Mouse (Mus musculus) bone marrow macrophage, adult 2 months (primary cell): ENCODE results near the gene Herc4. TPM values are rescaled to one million over a fixed set of nuclear protein-coding genes. Genes with fewer than 3 reads are reported as not detected.

Experiments used
- H3K27ac ChIP-seq: 2 replicates; pipeline ENCODE4 v1.5.1; 2012; ENCODE audit warnings: low read depth, low read length; ENCODE audit not compliant: insufficient read depth
- H3K4me1 ChIP-seq: 2 replicates; pipeline ENCODE4 v1.6.1; 2012; ENCODE audit warnings: low read length; ENCODE audit not compliant: control insufficient read depth, insufficient read depth
- H3K4me3 ChIP-seq: 2 replicates; pipeline ENCODE4 v1.5.1; 2012; ENCODE audit warnings: mild to moderate bottlenecking, low read length, moderate library complexity; ENCODE audit not compliant: insufficient read depth
- CTCF ChIP-seq: IDR thresholded peaks from 2 replicates; pipeline ENCODE4 v1.5.1; 2012; ENCODE audit warnings: low read depth, mild to moderate bottlenecking, low read length, moderate library complexity
- POLR2A ChIP-seq: IDR thresholded peaks from 2 replicates; pipeline ENCODE4 v1.6.1; 2012; ENCODE audit warnings: mild to moderate bottlenecking, low read depth, low read length, borderline replicate concordance
- polyA plus RNA-seq: library from polyadenylated mRNA; stranded (reverse); fragments of >200 nt; gene quantifications from 2 replicates; pipeline ENCODE4 v1.2.4, GENCODE M21; 2012; ENCODE audit not compliant: missing spikeins, insufficient read depth, insufficient read length

Gene Herc4
- polyA plus RNA-seq, 1 experiment = 111 TPM

GRCm38 (mm10) chr10:63234133-63234532 lies 9.5 kb upstream of the Herc4 start:
- no peak overlapping the region for H3K27ac ChIP-seq
- TF ChIP-seq CTCF (no peak), POLR2A (no peak)

GRCm38 (mm10) chr10:63235889-63236288 lies 7.7 kb upstream of the Herc4 start:
- Histone ChIP-seq H3K27ac (no peak overlapping the region), H3K4me1 (peaks cover 15% of the 10 kb centered on the region), H3K4me3 (no peak overlapping the region)
- TF ChIP-seq CTCF (no peak), POLR2A (no peak)

More at GRCm38 (mm10) chr10:63234133-63234532, 9.5 kb upstream of the Herc4 start:
- Histone ChIP-seq H3K4me3 (no peak overlapping the region), H3K4me1 (peaks cover 3% of the 10 kb centered on the region; the same call in 1 of the 2 replicates)

GRCm38 (mm10) chr10:63236663-63237062 lies 6.9 kb upstream of the Herc4 start:
- TF ChIP-seq CTCF (no peak), POLR2A (no peak)
- peaks cover 19% of the 10 kb centered on the region for H3K4me1 ChIP-seq
- no peak overlapping the region for H3K27ac ChIP-seq
- no peak overlapping the region for H3K4me3 ChIP-seq

GRCm38 (mm10) chr10:63237206-63237605 lies 6.4 kb upstream of the Herc4 start:
- no peak for TF ChIP-seq CTCF
- no peak for TF ChIP-seq POLR2A
- Histone ChIP-seq H3K4me1 (peaks cover 24% of the 10 kb centered on the region), H3K4me3 (no peak overlapping the region), H3K27ac (no peak overlapping the region)

GRCm38 (mm10) chr10:63238090-63238489 lies 5.5 kb upstream of the Herc4 start:
- TF ChIP-seq CTCF (no peak), POLR2A (no peak)
- no peak overlapping the region for H3K4me3 ChIP-seq
- H3K27ac ChIP-seq = no peak overlapping the region
- peaks cover 27% of the 10 kb centered on the region for H3K4me1 ChIP-seq

DNA sequence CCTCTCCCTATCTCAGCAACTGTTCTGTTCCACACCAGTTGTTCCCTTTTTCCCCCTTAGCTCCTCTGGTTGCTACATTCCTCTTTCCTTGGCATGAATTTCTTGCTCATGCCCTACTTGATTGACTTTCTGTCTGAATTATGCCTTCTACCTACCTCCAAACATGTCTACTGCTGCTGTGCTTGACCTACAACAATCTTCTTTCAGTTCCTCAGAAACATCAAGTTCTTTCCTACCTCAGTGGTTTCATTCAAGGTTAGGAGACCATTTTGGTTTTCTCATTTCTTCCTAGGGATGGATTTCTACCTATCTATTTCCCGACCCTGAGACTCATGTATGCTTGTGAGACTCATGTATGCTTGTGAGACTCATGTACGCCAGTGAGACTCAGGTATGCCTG lies 3.8 kb upstream of the Herc4 start:
- Histone ChIP-seq H3K4me1 (peaks cover 27% of the 10 kb centered on the region), H3K27ac (no peak overlapping the region), H3K4me3 (no peak overlapping the region)
- TF ChIP-seq POLR2A (no peak), CTCF (no peak)

- no peak overlapping the region for H3K4me3 ChIP-seq
- no peak overlapping the region for H3K27ac ChIP-seq
- peaks cover 30% of the 10 kb centered on the region for H3K4me1 ChIP-seq
- TF ChIP-seq CTCF = no peak
- no peak for TF ChIP-seq POLR2A
These were observed 2.7 kb upstream of the Herc4 start for GRCm38 (mm10) chr10:63240868-63241271.

- H3K4me3 ChIP-seq = peak overlapping the region; percentile 61
- peaks cover 33% of the 10 kb centered on the region for H3K4me1 ChIP-seq
- TF ChIP-seq POLR2A (no peak), CTCF (no peak)
These were observed 693 bp upstream of the Herc4 start for GRCm38 (mm10) chr10:63242798-63243435.

GRCm38 (mm10) chr10:63244055-63244671 lies 553 bp downstream of the Herc4 start:
- H3K4me1 ChIP-seq = peaks cover 38% of the 10 kb centered on the region
- TF ChIP-seq POLR2A = no peak
- TF ChIP-seq CTCF = no peak
- peak overlapping the region; percentile 97 for H3K27ac ChIP-seq
- H3K4me3 ChIP-seq = peak overlapping the region; percentile 98

More at GRCm38 (mm10) chr10:63242798-63243435, 693 bp upstream of the Herc4 start:
- H3K27ac ChIP-seq = peak overlapping the region; percentile 68

DNA sequence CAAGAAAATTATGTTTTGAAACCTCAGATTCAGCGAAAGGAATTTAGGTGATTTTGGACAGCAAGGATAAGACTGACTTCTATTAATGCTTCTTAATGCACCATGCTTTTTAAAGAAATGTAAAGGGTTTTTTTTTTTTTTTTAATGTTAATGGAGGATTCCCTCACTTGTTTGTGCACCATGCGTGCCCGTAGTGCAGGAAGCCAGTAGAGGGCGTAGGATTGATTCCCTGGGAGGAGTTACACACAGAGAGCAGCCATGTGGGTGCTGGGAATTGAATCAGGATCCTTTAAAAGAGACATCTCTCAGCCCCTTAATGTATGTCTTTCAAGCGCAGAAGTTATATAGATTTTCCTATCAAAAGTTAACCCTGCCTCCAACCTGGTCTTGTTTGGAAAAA lies 1.1 kb downstream of the Herc4 start:
- Histone ChIP-seq H3K4me1 (peaks cover 37% of the 10 kb centered on the region), H3K27ac (peak overlapping the region; percentile 97), H3K4me3 (peak overlapping the region; percentile 98)
- TF ChIP-seq CTCF (peak; percentile 33; the same call in 1 of the 2 replicates), POLR2A (no peak)
